Mouse (Mus musculus) T-helper 17 cell (primary cell): ENCODE measurements around the gene Paics.
"Not testable (repeated sequence)": the region's sequence is repeated elsewhere in the genome, so short reads cannot be mapped to it uniquely, and the experiment has no call there.

Experiments used
- in situ Hi-C, 2 experiments: fragments of 300-600 bp; cut with MboI, MseI; formaldehyde crosslinking; loops; 1 replicate in 1 of 2; 2 replicates in 1 of 2; pipeline ENCODE4 v1.15.1; 2025; ENCODE audit warnings: high pct_unique_total_duplicates in 2 of 2

Gene Paics

DNA sequence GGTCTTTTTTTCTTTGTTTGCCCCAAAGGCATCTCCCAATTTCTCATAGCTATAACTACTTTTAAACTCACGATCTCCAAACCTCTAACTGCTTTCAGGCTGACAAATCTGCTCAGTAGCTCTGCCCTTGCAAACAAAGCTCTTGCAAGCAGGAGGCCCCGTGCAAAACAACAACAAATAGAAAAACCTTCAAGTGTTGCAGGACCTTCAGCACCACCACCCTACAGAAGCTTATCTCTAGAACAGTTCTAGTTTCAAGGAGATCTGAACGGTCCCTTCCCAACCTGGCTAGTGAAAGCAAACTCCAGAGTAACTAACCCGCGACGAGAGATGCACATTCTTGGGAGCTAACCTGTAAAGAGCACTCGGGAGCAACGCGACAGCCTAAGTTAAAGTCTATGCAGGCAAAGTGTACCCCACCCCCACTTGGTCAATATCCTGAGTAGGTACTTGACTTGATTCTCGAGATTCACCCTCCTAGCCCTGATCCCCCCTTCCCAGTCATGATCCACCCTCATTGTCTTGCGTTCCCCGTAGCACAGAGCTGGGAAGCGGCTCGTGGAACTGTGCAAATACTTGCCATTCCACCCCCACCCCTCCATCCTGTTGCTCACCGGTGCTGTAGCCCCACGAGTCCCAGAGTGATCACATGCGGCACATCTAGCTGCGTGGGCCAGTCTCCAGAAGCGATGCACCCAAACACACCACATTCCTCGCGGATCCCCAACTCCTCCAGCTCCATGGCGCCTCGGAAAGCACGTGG lies 583 bp upstream of the Paics start:
- in situ Hi-C loops, result loop anchor here in 1 of 2 experiments (5.0 kb wide), 1 partner anchor 43 kb away; the partner anchor contains the start of gene Aasdh

DNA sequence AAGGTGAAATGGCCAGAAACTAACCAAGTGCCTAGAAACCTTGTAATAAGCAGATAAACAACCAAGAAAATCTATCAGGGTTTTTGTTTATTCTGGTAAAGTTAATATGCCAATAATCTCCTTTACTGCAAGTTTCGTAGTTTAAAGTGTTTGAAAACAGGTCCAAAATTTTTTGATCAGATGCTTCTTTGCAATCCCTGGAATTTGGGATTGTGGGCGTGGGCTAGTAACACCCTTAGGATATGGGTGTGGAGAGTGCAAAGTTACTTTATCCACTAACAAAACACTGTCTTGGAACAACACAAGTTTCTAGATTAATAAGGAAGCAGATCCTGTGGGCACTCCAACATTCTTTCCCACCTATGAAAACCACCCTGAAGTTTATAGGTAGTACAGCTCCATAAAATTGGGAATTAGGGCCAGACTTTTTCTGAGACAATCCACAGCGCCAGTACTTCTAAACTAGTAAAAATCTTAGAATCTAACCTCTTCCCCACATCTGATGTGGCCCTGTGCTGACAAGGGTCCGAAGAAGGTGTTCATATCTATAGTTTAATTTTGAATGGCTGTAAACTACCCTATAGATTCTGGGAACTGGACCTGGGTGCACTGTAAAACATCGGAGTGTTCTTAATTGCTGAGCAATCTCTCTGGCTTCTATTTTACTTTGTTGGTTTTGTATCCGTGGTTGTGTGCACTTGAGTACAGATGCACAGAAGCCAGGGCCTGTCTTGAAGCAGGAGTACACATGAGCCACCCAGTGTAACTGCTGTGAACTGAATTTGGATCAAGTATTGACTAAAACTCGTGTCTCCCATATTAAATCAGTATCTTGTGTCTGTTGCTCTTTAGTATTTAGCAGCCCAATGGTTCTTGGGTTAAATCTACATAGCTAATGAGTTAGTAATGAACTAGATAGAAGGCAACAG lies 1.3 kb downstream of the Paics start:
- in situ Hi-C loops, result loop anchor here in 1 of 2 experiments (5.0 kb wide), 1 partner anchor 45 kb away; the partner anchor contains the start of gene Aasdh

DNA sequence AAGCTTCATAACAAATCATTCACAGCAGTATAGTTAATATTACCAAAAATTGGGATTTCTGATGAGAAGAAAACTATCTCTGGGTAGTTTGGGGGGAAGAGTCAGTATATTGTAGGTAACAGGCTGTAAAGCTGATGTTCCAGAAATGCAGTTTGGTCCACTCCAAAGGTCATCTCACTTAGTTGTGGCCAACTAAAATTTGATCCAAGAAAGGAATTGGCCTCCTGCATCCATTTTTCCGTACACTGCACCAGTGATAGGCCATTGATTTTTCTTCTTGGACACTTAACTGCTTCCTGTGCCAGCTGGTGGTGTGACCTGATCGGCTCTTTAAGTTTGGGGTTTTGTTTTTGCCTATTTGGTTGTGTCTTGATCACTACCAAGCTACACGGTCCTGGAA lies 2.7 kb downstream of the Paics start:
- in situ Hi-C loops, result loop anchor here in 1 of 2 experiments (5.0 kb wide), 1 partner anchor 46 kb away; the partner anchor contains the start of gene Aasdh

DNA sequence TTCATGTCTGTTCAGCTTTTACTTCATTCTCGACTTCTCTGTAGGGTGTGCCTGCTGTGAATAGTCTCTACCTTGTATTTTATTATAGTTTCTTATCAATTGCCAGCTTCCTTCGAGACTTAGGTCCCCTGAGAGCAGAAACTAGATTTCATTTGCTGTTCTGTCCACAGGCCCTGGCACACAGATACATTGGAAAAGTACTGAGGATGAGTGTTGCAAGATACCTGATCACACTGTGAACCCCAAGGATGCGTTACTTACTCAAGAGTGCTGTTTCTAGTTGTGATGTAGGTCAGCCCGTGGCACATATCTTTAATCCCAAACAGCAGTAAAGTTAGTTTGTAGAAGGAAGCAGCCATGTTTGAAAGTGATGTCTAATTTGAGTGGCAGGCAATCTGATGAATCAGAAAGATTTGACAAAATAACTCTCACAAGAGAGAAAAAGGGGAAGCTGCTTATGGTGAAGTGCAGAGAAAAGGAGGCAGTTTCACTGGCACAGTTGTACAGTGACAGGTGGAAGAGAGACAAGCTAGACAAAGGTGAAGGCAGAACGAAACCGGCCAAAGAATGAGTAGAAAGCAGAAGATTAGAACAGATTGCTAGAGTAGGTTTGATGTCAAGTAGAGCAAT lies 3.3 kb downstream of the Paics start:
- in situ Hi-C loops, result loop anchor here in 1 of 2 experiments (5.0 kb wide), 1 partner anchor 47 kb away; the partner anchor contains the start of gene Aasdh

DNA sequence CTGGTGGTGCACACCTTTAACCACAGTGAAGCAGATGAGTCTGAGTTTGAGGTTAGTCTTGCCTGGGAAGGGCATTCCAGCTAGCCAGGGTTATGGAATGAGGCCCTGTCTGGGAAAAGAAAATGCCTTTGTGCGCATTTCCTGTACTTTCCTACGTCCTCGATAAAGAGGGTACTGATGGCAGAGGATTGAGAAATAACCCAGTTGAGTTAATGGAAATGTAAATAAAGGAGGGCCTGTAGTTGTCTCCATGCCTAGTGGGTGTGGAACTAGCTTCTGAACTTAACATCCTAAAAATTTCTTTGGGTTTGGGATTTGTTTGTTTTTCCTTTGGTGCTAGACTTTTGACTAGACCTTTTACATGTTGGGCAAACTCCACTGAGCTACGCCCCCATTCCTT lies 4.4 kb downstream of the Paics start:
- in situ Hi-C loops, result loop anchor here in 1 of 2 experiments (5.0 kb wide), 1 partner anchor 33 kb away; no protein-coding TSS in a partner anchor

DNA sequence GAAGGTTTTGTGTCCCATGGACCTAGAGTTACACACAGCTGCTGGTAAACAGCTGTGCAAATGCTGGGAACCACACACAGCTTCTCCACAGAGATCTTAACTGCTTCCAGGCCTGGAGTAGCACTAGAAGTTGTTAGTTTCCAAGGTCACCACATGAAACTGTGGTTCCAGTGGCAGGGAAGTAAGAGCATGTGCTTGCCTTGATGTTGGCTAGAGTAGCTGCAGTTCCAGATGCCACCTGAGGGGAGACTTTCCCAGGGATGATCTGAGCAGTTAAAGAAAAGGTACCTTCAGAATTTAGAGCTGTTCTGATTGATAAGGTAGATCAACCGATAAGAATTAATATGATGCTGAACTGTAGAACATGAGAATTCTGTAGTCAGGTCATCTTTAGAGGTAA lies 6.8 kb downstream of the Paics start:
- in situ Hi-C loops, result loop anchor here in 1 of 2 experiments (5.0 kb wide), 1 partner anchor 36 kb away; no protein-coding TSS in a partner anchor

DNA sequence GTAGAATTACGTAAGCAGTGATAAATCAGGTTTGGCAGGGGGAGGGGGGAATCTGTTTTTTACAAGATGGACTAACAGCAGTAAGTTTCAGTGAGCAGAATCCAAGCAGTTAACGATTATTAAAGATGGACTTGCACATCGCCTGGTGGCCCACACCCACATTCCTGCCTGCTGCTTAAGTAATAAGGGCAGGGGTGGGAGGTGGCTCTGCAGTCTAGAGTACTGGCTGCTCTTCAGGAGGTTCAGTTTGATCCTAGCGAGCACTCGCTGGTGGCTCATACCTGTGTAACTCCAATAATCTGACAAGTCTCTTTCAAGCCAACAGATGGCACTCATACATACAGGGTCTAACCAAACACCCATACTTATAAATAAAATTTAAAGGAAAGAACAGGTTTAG lies 8.5 kb downstream of the Paics start:
- in situ Hi-C loops, result loop anchor here in 1 of 2 experiments (5.0 kb wide), 1 partner anchor 37 kb away; no protein-coding TSS in a partner anchor

DNA sequence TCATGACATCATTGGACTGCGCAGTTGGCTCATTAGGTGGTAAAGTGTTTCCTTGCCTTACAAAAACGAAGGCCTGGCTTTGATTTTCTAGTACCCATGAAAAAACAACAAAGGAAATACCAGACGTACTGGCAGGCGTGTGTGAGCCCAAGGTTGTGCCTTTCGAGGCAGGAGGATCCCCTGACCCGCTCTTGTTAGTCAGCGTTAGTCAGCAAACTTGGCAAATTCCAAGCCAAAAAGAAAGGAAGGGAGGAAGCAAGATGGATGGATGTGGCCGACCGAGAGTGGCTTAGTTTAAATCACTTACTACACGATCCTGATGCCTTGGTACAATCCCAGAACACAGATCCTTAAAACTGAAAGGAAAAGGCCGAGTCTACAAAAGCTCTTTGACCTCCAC lies 11.4 kb downstream of the Paics start:
- in situ Hi-C loops, result loop anchor here in 1 of 2 experiments (10.0 kb wide), 1 partner anchor 58 kb away; the partner anchor contains the start of gene Aasdh

DNA sequence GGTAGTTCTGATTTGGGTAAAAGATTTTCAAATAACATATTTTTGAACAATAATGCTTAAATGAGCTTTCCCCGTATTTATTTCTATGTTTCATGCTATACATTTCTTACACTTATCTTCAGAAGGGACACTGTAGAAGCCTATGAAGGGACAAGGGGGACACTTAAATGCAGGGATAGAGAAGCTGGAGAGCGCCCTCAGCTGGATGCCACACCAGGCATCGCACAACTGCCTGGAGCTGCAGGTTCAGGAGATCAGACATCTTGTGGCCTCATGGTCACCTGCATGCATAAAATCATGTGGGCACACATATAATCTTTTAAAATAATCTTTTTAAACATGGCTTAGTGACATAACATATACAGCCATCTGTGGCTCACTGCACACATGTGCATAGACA lies 13.5 kb downstream of the Paics start:
- in situ Hi-C loops, result loop anchor here in 1 of 2 experiments (10.0 kb wide), 1 partner anchor 60 kb away; the partner anchor contains the start of gene Aasdh

DNA sequence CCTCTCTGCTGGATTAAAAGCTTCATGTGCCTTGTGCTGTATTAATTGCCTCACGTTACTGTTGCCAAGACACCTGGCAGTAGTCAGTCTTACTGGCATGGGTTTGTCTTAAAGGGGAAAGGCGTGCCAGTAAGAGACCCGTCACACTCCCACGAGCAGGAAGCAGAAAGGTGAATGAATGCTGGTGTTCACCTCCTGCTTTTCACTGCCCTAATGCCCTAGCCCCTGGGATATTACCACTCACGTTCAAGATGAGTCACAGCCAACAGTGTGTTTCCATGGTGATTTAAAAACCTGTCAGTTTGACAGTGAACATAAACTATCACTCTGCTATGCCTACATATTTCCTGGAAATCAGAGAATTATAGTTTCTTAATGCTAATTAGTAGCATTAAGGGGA lies 18.1 kb downstream of the Paics start:
- in situ Hi-C loops, result loop anchor here in 1 of 2 experiments (10.0 kb wide), 1 partner anchor 64 kb away; the partner anchor contains the start of gene Aasdh

DNA sequence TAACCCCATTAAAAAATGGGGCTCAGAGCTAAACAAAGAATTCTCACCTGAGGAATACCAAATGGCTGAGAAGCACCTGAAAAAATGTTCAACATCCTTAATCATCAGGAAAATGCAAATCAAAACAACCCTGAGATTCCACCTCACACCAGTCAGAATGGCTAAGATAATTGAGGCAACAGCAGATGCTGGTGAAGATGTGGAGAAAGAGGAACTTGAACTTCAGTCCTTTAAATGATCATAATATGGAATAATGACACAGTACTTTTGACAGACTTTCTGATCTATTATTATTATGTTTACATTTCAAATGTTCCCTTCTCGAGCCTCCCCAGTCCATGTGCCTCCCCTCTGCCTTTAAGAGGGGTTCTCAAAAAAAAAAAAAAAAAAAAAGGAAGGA lies 20.0 kb downstream of the Paics start:
- in situ Hi-C loops, result not testable (repeated sequence)

DNA sequence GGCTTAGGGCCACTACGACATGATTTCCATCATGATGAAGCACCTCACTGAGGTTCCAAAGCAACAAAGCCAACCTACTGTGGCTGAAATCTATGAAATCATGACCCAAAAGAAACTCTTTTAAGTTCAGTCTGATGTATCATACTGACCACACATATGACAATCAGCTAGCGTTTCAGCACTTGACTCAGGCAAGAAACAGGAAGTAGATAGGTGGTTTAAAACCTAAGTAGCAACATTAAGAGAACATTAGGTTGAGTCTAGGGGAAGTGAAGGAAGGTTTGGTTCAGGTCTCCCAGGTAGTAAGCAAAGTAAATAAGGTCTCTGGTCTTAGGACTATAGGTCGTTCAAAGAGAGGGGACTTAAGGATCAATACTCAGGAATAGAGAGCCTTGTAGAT lies 22.4 kb downstream of the Paics start:
- in situ Hi-C loops, result no loop called here

DNA sequence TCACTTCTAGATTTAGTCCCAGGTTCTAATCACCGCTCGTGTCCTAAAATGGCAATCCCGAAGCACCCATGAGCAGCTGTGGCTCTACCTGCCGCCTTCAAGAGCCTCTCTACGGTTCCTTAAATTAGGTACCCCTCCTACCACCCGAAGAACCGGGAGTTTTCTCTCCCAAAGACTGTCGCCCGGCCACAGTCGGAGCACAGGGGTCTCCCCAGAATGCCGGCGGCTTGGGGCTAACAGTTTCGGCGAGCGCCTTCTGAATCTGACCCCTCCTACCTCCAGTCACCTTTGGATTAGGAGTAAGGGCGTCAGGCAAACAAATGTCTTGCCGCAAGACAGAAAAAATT lies 23.1 kb downstream of the Paics start:
- in situ Hi-C loops, result no loop called here

DNA sequence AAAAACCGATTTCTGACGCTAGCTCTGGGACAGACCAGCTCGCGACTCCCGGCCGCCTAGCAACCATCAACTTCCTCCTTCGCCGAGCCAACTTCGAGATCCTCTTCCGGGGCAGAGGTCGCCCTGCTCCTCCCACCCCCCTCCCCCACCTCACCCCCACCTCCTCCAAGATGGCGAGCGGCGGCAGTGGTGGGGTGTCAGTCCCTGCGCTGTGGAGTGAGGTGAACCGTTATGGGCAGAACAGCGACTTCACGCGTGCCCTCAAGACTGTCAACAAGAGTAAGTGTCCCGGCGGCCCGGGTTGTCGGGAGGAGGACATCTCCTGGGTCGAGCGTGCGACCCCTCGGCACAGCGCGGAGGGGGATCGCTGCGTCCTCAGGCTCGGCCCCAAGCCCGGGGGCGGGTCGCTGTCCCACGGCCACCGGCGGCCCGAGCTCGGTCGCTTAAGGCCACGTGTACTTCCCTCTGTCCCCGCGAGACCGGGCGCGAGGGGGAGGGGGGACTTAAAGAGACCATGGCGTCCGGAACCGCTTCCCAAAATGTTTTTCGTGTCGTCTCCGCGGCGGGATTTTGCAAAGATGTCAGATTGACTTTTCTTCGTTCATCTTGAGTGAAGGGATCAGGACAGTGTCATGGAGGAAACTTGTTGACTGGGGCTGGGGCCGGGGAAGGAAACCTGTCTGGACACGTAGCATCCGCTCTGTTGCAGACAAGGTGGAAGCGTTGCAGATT lies 23.6 kb downstream of the Paics start, which contains the start of gene Srp72:
TSS of gene Srp72 (plus strand) at position 130 of the 732 bp plus-strand sequence.
- in situ Hi-C loops, result no loop called here

DNA sequence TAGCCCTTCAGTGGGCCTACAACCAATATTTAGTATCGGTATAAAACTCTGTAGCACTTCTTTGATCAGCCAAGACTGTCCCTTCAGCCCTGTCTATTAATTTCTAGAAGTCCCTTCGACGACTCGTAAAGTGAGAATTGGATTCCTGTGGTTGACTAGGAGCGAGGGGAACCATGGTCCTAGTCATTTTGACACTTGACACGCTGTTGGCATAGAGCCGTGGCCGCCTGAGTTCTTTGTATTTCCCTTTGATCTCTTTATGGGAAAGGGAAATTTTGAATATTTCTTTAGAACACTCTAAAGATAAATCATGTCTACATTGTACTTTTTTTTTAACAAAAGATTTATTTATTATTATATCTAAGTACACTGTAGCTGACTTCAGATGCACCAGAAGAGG lies 24.6 kb downstream of the Paics start:
- in situ Hi-C loops, result no loop called here

DNA sequence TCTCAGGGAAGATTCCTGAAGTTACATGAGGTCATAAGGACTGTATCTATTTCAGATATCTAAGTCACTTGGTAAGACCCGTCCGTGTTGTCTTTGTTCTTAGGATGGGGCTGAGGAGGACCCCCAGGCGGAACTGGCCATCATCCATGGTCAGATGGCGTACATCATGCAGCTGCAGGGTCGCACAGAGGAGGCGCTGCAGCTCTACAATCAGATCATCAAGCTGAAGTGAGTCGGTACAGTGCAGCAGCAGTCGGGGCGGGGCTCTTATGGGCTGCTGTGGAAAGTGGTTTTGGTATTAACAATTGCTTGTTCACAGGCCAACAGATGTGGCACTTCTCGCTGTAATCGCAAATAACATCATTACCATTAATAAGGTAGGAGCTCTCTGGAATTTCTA lies 32.9 kb downstream of the Paics start:
- in situ Hi-C loops, result no loop called here

DNA sequence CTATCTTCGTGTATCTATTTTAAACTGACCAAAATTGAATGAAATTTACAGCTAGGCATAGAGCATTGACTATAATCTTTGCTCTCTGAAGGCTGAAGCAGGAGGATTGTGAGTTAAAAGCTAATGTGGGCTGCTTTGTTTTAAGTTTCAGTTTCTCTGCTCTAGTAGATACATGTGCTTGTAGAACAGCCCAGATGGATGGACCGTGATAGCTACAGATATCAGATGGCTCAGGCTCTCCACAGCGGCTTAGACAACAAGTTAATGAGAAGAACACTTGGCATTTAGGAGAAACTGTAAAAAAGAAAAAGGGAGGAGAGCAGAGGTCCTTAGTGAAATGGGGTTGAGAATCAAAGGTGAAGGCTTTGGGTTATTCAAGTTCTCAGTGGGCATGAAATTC lies 39.7 kb downstream of the Paics start:
- in situ Hi-C loops, result no loop called here

DNA sequence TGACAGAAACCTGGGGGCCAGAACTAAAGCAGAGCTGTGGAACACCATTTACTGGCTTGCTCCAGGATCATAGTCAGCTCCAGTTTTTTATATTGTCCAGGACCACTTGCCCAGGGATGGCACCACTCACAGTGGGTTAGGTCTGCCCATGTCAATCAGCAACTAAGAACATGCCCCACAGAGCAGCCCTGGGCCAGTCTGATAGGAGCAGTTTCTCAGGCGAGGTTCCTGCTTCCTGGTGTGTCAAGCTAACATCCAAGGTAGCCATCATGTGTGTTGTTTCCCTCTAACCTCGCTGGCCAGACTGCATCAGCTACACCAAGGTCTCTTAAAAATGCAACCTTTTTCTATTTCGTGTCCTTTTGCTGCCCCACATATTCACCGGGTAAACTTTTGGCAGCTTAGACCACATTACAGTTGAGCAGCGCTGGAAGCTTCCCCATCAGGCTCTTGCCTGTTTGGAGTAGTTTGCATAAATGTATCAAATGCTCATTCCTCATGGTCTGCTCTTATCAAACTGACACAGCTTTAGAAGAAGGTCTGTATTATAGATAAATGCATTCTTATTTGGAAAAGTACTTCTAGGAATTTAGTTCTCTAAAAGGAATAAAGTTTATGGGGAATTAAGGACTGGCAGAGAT lies 42.2 kb downstream of the Paics start:
- in situ Hi-C loops, result no loop called here

DNA sequence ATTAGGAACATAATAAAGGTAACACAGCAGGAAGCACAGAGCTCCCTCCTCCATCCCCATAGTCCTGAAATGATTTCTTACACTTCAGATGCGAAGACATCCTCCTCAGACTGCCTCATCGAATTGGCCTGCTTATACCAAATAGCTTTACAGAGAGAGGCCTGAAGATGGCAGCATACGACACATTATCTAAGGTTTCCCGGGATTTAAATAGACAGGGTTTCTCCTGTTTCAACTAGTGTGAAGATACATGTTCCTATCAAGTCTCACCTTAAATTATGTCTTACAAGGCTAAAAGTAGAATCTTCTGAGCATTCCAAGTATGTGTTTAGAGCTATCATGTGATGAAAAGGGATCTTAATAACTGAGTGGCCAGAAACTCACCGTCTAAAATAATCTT lies 47.3 kb downstream of the Paics start:
- in situ Hi-C loops, result loop anchor here in 1 of 2 experiments (5.0 kb wide), 1 partner anchor 214 kb away; the partner anchor contains the start of gene Spink2

DNA sequence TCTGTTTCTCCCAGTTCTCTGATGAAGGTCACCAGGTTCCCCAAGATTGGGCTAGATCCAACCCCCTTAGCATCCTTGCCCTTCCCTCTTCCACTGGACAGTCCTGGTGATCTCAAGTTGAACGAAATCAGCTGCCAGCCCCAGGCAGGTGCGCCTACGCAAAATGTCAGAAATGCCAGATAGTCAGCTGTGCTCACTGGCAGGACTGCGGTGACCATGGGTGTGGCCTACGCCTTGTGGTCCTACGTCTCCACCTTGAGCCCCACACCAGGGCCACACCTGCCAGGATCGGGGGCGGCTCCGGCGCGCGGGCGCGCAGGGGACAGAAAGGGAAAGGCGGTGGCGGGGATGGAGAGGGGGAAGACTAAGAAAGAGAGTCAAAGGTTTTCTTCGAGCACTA lies 50.1 kb downstream of the Paics start:
- in situ Hi-C loops, result no loop called here
